Mouse (Mus musculus) CH12.LX (cell line): ENCODE results near the gene A2m.

Source experiments
- BHLHE40 ChIP-seq: IDR thresholded peaks from 2 replicates; pipeline ENCODE4 v1.6.1; 2011; ENCODE audit warnings: mild to moderate bottlenecking, low read depth, low read length, improper control_type of control experiment
- CTCF ChIP-seq, 2 experiments: IDR thresholded peaks in 1 of 2; conservative IDR thresholded peaks in 1 of 2; 2 replicates each; pipeline ENCODE4 v1.5.1; 2011 to 2012; ENCODE audit warnings: low read depth in 2 of 2, low read length in 2 of 2, improper control_type of control experiment in 1 of 2, inconsistent platforms in 1 of 2, mild to moderate bottlenecking in 1 of 2, moderate library complexity in 1 of 2
- EP300 ChIP-seq: IDR thresholded peaks from 2 replicates; pipeline ENCODE4 v1.6.1; 2011; ENCODE audit warnings: low read length, improper control_type of control experiment
- HCFC1 ChIP-seq: IDR thresholded peaks from 2 replicates; pipeline ENCODE4 v1.6.1; 2012; ENCODE audit warnings: low read depth, mild to moderate bottlenecking, inconsistent platforms, low read length, improper control_type of control experiment
- IRF4 ChIP-seq: IDR thresholded peaks from 2 replicates; pipeline ENCODE4 v1.6.1; 2014; ENCODE audit warnings: low read depth, mild to moderate bottlenecking, inconsistent platforms, low read length, improper control_type of control experiment
- KAT2A ChIP-seq: IDR thresholded peaks from 2 replicates; pipeline ENCODE4 v1.6.1; 2012; ENCODE audit warnings: low read length, improper control_type of control experiment, inconsistent platforms; ENCODE audit not compliant: insufficient replicate concordance
- MAFK ChIP-seq: IDR thresholded peaks from 2 replicates; pipeline ENCODE4 v1.6.1; 2011; ENCODE audit warnings: low read length, improper control_type of control experiment; ENCODE audit not compliant: insufficient replicate concordance
- MAZ ChIP-seq: IDR thresholded peaks from 2 replicates; pipeline ENCODE4 v1.6.1; 2012; ENCODE audit warnings: low read depth, mild to moderate bottlenecking, inconsistent platforms, low read length, improper control_type of control experiment, moderate library complexity
- MXI1 ChIP-seq: IDR thresholded peaks from 2 replicates; pipeline ENCODE4 v1.6.1; 2011; ENCODE audit warnings: mild to moderate bottlenecking, low read depth, low read length, improper control_type of control experiment
- NRF1 ChIP-seq: IDR thresholded peaks from 2 replicates; pipeline ENCODE4 v1.6.1; 2014; ENCODE audit warnings: low read depth, mild to moderate bottlenecking, inconsistent platforms, low read length, improper control_type of control experiment, moderate library complexity
- POLR2A ChIP-seq: IDR thresholded peaks from 2 replicates; pipeline ENCODE4 v1.6.1; 2011; ENCODE audit warnings: low read depth, mild to moderate bottlenecking, improper control_type of control experiment, low read length
- RAD21 ChIP-seq: IDR thresholded peaks from 2 replicates; pipeline ENCODE4 v1.6.1; 2011; ENCODE audit warnings: low read depth, mild to moderate bottlenecking, low read length, improper control_type of control experiment, moderate library complexity
- TBP ChIP-seq: conservative IDR thresholded peaks from 2 replicates; pipeline ENCODE4 v1.6.1; 2011; ENCODE audit warnings: low read depth, low read length, improper control_type of control experiment

DNA sequence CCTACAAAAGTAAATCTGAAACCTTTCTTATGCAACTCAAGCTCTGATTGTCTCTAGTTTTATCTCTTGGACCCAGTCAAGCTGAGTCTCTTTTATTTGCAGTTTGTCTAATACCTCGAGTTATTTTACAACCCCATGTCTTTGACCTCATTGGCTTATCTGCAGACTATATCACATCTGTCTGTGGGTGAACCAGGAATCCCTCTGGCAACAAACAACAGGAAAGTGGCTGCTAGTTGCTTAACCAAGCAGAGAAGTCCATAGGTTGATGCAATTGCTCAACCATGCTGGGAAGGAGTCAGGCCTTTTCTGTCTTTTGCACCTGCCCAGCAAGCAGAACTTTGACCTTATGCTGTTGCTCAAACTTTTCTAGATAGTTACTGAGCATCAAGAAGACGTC lies 12.7 kb upstream of the A2m start:
- no peak for TF ChIP-seq NRF1
- no peak for TF ChIP-seq POLR2A
- TF ChIP-seq CTCF (conservative IDR thresholded peaks at IDR 0.05 in 1 of 2, IDR thresholded peaks at IDR 0.05 in 1 of 2; ENCODE audit: low read depth in 2 of 2, low read length in 2 of 2), result no peak
- TF ChIP-seq HCFC1, result no peak
- TF ChIP-seq IRF4, result no peak
- no peak for TF ChIP-seq TBP
- no peak for TF ChIP-seq MAFK
- TF ChIP-seq KAT2A, result no peak
- no peak for TF ChIP-seq MXI1
- no peak for TF ChIP-seq EP300
- no peak for TF ChIP-seq MAZ
- no peak for TF ChIP-seq BHLHE40
- no peak for TF ChIP-seq RAD21
